Mouse (Mus musculus) cerebellum, adult 9-11 months (tissue): Measurements from ENCODE around the gene Rora.
A peak's percentile ranks its signal among the peaks of the same experiment; 100 is the strongest.

Source experiments
- DNase-seq: peaks from one replicate; pipeline ENCODE4 v3.0.0; 2022

The Rora gene

GRCm38 (mm10) chr9:68966540-68966939 is 313.0 kb downstream of the Rora start:
- DNase-seq = peak; percentile 75

- DNase-seq = no peak
These were observed 316.5 kb downstream of the Rora start for GRCm38 (mm10) chr9:68970074-68970473.

DNA sequence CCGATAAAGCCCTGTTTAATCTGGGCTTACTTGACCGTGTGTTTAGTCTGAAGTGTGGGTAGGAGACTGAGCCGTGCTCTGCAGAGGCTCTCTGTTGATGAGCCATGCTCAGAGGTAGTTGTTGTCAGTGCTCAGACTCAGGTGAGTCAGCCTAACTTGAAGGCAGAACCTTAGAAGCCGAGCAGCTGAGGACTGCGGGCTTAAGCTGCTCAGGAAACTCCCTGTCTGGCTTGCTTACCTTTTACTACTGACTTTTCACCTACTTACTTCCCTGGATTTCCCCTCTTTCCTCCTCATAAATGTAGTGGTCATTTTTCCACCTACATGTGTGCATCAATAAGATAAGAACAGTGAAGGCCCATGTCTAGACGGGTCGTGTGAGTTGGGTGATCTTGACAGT is 318.7 kb downstream of the Rora start:
- no peak for DNase-seq

GRCm38 (mm10) chr9:68974517-68974916 is 320.9 kb downstream of the Rora start:
- DNase-seq = no peak

DNA sequence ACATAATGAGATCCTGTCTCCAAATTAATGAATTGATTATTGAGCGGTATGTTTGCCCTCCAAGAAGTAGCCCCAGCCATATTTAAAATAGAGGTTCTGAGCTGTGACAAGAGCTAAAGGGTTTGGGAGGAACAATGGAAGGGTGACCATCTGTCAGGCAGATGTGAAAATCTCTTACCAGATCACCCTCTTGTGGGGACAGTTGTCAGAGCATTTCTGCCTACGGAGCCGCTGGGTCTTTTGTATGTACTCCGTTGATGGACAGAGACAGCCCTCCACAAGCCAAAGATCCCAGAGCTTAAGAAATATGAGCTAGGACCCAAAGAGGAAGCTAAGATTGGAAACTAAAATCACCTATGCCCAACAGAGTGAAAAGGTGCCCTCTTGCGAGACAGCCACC is 322.6 kb downstream of the Rora start:
- DNase-seq = no peak

GRCm38 (mm10) chr9:68976851-68977250 is 323.3 kb downstream of the Rora start:
- no peak for DNase-seq

DNA sequence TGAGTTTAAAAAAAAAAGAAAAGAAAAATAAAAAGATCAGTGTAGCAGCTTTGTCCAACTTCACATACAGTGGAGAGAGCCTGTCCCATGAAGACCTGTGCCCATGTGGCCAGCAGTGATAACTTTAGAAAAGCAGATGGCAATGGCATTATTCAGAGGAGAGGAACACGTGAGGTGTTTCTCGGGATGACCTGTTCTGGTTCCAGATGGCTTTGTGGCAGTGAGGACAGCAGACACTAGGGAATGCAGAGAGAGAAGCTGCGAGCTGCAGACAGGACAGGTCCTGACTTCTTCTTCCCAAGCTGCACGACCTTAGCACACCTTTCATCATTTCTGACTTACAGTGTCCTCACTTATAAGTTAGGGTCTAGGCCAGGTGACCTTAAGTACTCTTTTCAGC is 325.1 kb downstream of the Rora start:
- DNase-seq = peak; percentile 57

- DNase-seq = no peak
These were observed 326.5 kb downstream of the Rora start for GRCm38 (mm10) chr9:68980041-68980440.

- no peak for DNase-seq
These were observed 331.5 kb downstream of the Rora start for GRCm38 (mm10) chr9:68985046-68985445.

GRCm38 (mm10) chr9:68985796-68986195 is 332.2 kb downstream of the Rora start:
- no peak for DNase-seq

DNA sequence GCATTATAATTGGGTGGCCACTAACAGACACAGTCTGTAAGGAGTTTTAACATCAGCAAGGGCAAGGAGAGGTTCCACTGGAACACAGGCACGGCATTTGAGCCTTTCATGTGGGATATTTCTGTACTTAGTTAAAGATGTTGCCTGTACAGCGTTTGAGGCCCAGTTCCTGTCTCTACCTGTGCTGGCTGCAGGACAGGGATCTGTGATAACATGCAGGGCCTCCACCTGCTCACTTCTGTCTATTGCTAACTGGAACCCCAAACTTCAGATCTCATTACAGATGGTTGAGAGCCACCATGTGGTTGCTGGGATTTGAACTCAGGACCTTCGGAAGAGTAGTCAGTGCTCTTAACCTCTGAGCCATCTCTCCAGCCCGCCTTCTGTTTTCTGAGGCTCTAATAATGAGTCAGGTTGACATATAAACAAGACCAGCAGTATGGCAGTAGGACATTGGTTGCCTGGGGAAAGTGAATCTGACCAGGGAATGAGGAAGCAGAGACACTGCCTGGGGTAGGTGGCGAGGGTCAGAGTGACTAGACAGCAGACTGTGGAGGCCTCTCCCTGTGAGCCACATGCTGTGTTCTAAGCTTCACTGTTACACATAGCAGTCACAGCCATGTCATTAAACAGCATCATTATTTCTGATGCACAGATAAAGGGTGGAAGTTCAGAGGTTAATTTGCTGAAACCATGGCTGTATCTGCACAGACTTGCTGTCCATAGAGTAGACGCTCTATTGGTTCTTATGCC is 333.9 kb downstream of the Rora start:
- peak; percentile 67 for DNase-seq

- DNase-seq = no peak
These were observed 334.8 kb downstream of the Rora start for GRCm38 (mm10) chr9:68988162-68988911.

GRCm38 (mm10) chr9:68989885-68990449 is 336.4 kb downstream of the Rora start:
- no peak for DNase-seq

DNA sequence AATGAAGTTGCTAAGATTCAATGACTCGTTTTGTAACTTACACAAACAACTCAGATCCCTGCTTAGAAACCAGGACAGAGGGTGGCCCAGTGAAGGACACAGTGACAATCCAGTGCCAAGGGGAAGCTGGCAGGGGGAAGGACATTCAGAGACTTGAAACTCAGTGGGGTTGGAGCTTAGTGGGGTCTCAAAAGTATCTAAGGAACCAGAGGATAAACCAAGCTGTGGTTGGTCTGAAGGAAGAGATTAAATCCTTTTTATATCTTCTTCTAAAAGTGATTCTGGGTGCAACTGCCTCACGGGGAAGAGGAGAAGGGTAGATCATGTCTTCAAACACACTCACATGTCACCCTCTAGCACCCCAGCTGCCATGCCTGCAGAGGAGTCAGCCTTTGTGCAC is 340.3 kb downstream of the Rora start:
- DNase-seq = no peak

- no peak for DNase-seq
These were observed 345.4 kb downstream of the Rora start for GRCm38 (mm10) chr9:68998961-68999360.

DNA sequence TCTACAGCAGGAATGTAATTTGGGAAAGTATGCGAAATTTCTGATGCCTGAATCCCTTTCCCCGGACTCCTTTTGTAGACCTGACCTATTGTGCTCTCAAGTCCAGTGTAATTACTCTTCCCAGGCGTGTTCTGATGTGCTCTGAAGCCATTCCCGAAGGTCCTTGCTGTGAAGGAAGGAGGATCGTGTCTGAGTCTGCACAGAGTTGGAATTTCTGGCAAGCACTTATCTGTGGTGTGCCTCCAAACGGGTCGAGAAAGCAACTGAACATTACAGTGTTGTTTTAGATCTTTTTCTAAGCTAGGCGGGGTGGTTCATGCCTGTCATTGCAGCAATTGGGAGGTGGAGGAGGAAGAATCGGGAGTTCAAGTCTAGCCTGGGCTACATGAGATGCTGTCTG is 350.9 kb downstream of the Rora start:
- no peak for DNase-seq

- no peak for DNase-seq
These were observed 353.1 kb downstream of the Rora start for GRCm38 (mm10) chr9:69006666-69007065.

DNA sequence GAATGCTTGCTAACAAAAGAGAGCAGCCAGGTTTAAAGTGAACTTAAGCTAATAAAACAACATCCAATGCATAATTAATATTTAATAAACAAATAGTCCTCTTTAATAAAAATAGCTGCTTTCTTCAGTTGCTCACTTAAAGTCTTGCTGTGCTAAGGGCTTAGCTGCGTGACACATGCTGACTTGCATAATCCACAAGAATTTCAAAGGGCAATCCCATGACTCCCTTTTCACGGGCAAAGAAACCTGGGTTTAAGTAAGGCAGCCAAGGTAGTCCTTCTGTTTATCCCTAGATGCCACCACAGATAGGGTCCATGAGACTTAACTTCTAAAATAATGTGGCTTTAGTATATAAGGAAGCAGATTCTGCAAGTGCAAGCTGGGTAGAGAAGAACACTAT is 355.1 kb downstream of the Rora start:
- DNase-seq = no peak

DNA sequence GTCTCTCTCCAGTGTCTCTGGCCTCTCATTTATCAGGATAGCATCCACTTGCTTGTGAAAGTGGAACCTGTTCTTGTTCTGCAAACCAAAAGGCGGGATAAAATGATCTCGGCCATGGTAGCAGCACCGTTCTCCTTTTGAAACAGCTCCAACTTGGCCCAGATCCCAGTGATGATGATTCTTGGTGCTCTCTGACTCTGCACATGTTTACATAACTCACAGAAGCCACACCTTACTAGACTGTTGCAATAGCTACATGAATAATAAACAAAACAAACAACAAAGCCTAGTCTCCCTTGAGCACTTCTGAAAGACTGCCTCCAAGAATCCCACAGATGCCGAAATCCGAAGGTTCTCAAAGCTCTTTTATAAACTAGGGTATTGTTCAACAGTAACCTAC is 357.3 kb downstream of the Rora start:
- peak; percentile 71 for DNase-seq

DNA sequence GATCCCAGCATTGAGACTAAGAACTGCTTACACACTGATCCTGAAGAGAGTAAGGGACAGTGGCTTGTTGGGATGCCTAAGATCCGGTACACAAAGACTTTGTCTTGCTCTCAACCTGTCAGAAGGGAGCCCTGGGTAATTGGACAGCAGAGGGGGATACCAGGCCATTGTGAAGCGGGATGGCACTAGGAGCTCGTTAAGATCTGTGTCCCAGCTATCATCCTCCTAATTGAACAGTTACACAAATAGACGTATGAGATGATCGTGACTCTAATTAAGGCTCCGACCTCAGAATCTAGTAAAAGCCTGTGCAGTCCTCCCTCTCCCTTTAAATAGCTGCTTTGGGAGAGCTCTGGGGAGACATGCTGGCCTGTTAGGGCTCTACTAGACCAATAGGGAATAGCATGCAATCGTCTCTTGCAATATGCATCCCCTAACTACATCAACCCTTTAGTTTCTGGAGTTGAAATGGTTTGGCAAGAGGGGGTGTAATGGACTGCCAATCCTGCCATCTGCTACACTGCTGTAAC is 359.7 kb downstream of the Rora start:
- no peak for DNase-seq

DNA sequence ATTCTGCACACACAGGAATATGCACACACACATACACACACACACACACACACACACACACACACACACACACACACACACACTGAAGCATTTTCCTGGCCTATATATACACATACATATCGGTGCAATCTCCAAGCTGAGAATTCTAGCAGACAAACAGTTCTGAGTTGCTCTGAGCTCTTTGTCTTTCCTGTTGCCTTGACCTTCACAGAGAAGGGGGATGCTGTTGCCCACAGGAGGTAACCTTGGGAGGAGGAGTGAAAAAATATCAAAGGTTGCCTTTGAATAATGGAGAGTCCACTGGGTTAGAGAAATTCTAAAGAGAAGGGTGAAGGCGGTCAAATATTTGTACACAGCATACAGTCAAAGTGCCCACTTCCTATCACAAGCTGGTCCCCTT is 360.6 kb downstream of the Rora start:
- no peak for DNase-seq

DNA sequence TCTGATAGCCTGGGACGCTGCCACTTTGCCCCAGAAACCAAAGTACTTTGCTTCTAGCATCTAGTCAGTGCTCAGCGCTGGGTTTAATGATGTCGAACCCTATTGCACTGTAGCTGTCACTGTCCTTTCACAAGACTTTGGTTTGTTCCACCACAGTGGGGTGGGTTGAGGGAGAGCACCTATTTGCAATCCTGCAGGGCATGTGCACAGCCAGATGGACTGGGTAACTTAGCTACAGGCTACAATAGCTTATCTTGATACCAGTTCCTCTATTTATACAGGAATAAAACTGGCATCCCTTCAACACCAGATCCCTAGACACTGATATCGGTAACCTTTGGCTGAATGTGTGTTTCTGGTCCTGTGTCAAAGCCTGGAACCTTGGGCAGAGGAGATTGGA is 366.8 kb downstream of the Rora start:
- DNase-seq = no peak

DNA sequence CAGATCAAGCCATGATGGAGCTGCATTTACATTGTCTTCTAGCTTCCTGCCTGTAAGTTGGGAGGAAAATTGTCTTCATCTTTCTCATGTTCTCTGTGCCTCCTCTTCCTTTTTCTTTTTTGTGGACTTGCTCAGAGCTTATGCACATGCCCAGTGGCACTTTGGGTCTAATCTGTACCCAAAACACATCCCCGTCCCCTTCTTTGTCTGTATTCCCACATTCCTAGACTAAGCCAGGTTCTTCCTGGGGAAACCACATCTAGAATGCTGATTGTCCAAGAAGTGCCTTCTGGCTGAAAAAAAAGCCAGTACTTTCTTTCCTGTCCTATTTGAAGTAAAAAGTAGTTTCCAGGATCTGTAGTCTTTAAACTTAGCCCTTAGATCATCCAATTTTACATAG is 367.9 kb downstream of the Rora start:
- DNase-seq = no peak

DNA sequence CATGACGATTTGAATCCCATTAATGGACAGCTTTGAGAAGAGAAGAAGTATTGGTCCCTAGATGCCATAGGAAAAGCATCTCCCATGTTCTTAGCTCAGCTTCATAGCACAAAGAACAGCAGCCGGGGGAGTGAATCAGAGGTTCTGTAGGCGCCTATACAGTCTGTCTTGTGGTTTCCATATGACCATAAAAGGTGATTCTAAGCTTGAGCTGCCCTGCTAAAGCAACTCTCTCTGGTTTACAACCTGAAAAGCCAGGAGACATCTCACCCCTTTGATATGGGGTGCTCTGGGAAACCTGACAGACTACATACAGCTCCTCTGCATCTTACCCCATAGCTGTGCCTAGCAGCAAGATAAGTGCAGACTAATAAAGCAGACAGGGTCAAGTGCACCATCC is 369.7 kb downstream of the Rora start:
- DNase-seq = no peak
